Mouse (Mus musculus) heart, postnatal 25 days (tissue): Measurements from ENCODE around the gene Glul. TPM values are rescaled to one million over a fixed set of nuclear protein-coding genes. Genes with fewer than 3 reads are reported as not detected.
"Not testable (repeated sequence)": the region's sequence is repeated elsewhere in the genome, so short reads cannot be mapped to it uniquely, and the experiment has no call there.

Experiments used
- DNase-seq: peaks from one replicate; pipeline ENCODE4 v3.0.0; 2022; ENCODE audit warnings: low spot score
- intact Hi-C: fragments of 180-260 bp; cut with DNase I; formaldehyde crosslinking; loops from one replicate; pipeline ENCODE4 v1.15.1; 2025
- total RNA-seq, 2 experiments: library from RNA; stranded (reverse); gene quantifications; 2 replicates each; pipeline ENCODE4 v1.2.3; 2021

Gene Glul
- 100 to 1,000 TPM; 349 to 403 TPM for total RNA-seq

DNA sequence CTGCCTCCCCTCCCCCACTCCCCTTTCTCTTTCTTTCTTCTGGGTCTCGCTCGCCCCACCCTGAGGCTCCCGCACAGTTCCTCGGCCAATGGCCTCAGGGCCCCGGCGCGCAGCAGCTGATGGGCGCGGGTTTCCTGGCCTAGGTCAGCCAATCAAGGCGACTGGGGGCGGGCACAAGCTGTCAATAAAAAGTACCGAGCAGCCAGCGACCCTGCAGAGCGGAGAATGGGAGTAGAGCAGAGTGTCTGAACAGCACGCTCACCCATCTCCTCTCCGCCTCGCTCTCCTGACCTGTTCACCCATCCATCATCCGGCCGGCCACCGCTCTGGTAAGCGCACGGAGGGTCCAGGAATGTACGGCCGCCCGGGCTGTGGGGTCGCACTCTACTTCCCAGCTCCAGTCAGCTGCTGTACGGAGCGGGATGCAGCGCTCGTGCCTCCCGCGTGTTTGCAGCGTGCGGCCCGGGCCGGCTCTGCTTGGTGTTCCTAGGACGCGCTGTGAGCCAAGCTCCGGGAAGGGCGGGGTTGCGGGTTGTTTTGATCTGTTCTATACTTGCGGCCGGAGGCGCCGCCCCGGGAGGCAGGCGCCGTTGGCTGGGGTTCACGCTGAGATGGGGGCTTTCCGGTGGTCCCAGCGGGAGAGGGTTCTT lies at the start of gene Glul, which contains the start of gene Teddm2:
Glul (plus strand) TSS at position 214 of the 650 bp plus-strand sequence.
Teddm2 (minus strand) TSS at position 498 of the 650 bp plus-strand sequence.
- peak; percentile 96 for DNase-seq
- intact Hi-C loops = loop anchor here (2.0 kb wide), 2 partner anchors 19 to 133 kb away; no protein-coding TSS in a partner anchor

DNA sequence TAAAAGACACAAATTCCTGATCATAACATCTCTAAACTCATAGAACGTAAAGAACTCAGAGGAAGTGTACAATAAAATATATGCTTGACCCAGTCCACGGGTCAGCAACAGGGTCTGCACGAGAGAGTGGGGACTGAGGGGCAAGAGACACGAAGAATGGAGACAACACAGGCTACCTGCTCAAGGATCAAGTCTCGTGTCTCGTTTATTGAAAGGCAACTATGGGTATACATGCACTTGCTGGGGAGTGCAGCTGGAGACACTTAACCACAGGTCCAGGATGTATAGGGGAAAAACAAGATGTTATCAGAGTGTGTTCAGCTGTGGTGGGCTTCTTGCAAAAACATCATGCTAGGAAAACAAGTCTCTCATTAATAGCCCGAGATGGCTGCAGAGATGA lies 47.0 kb upstream of the Glul start:
- DNase-seq, intact Hi-C loops: not testable (repeated sequence)

DNA sequence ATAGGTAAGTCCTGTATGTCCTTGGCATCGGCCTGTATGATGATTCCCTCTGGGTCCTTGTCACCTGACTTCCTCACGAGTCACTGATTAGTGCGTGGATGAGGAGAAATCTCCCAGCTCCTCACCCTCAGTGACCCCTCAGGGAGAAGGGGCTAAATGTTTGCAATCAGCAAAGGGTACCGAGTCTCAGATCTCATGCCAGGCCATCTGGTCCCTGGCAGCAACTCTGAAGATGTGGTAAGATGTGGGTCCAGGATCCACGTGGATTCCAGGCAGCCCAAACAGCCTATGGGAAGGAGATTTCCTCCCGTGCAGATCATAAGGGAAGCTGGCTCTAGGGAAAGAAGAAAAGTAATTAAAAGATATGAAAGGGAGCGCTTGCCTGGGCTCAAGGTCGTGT lies 43.8 kb upstream of the Glul start:
- intact Hi-C loops = no loop called here
- DNase-seq = no peak

DNA sequence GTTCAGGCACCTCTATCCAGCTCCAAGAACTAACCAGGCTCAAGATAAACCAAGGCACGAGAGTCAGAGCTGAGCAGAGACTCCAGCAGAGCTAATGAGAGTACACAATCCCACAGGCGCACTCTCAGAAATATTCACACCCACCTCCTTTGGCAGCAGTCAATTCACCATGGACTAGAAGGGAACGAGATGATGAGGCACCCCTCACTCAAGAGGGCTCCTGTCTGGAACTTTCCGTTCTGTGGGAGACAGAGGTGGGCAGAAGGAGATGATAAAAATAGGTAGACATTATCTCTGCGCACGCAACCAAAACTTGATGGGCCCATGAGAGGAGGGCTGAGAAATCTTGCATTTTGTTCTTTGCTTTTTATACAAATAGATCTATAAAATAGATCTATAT lies 25.7 kb upstream of the Glul start, which contains the start of gene Teddm1b:
Teddm1b (plus strand) TSS at position 301 of the 400 bp plus-strand sequence.
- intact Hi-C loops = no loop called here
- DNase-seq = no peak

DNA sequence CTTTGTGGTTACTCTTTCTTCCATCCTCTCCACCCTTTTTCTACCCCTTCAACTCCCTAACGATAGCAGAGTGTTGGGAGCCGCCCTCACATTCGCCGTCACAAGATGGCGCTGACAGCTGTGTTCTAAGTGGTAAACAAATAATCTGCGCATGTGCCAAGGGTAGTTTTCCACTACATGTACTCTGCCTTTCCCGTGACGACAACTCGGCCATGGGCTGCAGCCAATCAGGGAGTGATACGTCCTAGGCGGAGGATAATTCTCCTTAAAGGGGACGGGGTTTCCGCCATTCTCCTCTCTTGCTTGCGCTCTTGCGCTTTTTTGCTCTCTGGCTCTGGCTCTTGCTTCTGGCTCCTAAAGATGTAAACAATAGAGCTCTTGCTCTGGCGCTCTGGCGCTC lies 19.4 kb upstream of the Glul start:
- intact Hi-C loops, DNase-seq: not testable (repeated sequence)

DNA sequence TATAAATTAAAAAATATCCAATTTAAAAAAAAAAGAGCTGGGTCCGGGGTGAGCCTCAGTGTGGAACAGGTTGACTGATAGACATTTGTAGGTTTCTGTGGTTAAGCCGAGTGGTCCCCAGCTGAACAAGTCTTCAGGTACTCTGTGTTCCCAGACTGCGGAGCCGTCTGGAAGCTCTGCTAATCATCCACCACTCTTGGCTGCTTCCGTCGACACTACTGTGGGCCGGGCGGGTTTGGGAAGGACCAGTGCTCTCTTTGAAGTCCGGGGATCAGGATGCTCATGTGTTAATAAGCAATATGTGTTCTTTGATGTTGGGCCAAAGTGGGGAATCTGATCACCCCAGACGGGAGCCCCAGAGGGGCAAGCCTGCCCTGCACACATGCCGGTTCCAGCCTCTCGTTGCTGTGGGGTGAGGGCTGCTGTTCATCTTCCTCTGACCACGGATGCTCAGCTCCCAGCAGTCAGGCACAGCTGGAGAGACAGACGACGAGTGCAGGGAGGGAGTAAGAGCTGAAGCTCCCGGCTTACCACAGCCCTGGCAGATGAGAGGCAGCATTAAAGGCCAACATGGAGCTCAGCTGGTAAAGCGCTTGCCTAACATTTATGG lies 13.6 kb upstream of the Glul start:
- intact Hi-C loops = no loop called here
- no peak for DNase-seq

DNA sequence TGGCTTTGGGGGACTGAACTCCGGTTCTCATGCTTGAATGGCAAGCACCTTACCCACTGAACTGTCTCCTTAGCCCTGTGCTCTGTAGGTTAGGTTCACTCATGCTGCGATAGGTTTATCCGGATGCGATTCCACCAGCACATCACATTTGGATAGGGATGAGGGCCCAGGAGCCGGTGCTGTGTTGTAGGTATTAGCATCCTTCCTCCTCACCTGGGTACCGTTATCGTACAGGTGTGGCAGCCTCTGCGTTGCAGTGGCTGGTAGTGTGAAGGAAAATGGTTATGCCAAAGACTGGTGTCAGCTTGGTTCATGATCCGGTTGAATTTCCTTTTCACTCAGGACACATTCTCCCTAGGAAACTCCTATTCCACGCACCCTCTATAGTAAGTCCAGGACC lies 9.6 kb upstream of the Glul start:
- intact Hi-C loops = loop anchor here (5.0 kb wide), 1 partner anchor 837 kb away; no protein-coding TSS in a partner anchor
- DNase-seq = no peak

DNA sequence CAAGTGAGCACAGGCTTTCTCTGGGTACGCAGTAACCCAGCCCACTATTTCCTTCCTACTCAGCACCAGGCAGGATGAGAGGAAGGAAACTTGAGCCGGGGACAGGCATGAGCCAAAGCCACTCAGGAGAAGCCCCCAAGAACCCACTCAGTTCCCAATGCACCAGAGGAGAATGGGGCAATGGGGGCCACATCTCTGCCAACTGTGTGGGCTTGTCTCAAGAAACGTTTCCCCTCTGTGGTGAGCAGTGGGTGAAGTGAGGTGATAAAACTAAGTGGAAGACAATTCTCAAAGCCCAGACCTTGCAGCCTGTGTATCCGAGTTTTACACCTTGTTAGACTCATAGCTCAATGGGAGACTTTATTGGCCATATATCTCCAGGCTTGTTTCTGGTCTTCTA lies 8.3 kb upstream of the Glul start, which contains the start of gene Teddm1a:
Teddm1a (plus strand) TSS at position 301 of the 400 bp plus-strand sequence.
- intact Hi-C loops = loop anchor here (5.0 kb wide), 1 partner anchor 836 kb away; no protein-coding TSS in a partner anchor

DNA sequence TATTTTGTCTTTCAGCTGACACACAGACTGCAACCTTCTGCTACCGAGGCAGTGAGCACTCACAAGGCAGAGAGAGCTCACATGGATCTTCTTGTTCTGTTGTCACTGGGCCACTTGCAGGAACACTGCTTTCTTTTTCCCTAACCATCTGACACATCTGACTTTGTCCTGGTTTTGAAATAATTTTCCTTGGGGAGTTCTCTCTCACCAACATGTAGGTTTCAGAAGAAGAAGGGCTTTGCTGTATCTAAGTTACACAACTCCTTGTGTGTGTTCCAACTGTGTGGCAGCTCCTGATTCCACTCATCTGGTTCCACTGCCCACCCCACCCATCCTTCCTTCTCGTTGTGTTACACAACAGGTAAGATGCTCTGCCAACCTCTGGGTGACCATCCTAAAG lies 6.0 kb upstream of the Glul start:
- intact Hi-C loops = loop anchor here (5.0 kb wide), 1 partner anchor 834 kb away; no protein-coding TSS in a partner anchor
- no peak for DNase-seq

More for the DNA sequence above, 8.3 kb upstream of the Glul start, which contains the start of gene Teddm1a:
- DNase-seq = no peak

DNA sequence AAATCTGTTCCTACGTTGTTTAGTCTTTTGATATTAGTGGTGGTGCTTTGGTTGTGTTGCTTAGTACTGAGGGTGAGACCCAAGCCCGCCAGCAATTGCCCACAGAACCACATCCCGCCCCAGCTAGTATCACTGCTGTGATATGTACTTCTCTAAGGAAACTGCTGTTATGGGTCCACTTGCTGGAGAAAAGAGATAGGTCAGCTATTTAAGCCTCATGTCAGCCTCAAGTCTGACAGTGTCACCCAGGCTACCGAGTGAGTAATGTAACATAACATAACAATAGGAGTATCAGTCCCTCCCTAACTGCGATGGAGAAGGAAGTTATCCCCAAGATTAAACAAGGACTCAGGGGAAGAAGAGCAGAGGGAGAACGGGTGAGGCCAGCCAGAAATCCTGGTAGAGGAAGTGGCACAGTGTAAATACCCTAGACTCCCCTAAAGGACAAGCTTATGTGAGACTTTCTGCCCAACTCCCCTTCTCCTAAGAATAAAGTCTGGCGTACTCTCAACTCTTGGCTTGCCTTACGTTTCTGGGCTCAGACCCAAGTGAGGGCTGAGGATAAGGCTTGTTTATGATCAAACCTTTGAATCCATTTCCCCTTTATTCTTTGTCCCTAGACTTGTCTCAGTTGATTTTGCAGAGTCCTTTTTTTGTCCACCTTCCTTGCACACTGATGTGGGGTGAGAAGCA lies 5.4 kb upstream of the Glul start:
- intact Hi-C loops = loop anchor here (5.0 kb wide), 1 partner anchor 833 kb away; no protein-coding TSS in a partner anchor
- DNase-seq = no peak

DNA sequence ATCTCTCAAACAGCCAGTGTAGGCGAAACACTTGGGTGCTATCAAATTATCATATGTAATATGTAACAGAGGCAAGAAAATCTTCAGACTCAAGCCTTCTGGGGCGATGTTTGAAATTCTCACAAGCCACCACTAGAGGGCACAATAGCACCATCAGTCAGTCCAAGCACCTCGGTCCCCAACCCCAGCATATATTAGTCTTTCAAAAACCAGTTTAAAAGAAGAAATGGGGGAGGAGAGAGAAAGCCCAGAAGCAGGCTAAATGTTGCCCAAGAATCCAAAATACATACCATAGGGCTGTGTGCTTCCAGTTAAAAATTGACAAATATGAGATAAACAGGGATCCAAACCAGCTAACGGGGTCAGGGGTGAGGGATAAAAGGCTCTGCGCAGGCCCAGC lies 4.8 kb upstream of the Glul start:
- intact Hi-C loops = loop anchor here (1.0 to 5.0 kb wide), 3 partner anchors 223 to 832 kb away; no protein-coding TSS in a partner anchor
- DNase-seq = no peak

DNA sequence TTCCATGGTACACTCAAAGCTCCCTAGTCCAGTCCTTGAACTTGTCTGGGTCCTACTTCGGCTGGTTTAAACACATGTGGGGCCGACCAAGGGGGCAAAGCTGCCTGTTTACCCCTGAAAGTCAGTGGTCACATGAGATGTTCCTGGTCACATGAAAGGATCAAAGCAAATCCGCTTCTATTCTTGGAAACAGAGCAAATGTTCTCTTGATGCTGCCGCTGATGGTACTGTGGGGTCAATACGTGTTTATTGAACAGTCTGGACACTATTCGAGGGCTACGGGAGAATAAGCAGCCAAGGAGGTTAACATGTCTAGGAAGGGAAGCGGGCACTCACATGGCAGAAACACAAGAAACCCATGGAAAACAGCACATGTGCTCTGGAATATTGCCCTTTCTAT lies 2.5 kb upstream of the Glul start:
- intact Hi-C loops = no loop called here
- no peak for DNase-seq

DNA sequence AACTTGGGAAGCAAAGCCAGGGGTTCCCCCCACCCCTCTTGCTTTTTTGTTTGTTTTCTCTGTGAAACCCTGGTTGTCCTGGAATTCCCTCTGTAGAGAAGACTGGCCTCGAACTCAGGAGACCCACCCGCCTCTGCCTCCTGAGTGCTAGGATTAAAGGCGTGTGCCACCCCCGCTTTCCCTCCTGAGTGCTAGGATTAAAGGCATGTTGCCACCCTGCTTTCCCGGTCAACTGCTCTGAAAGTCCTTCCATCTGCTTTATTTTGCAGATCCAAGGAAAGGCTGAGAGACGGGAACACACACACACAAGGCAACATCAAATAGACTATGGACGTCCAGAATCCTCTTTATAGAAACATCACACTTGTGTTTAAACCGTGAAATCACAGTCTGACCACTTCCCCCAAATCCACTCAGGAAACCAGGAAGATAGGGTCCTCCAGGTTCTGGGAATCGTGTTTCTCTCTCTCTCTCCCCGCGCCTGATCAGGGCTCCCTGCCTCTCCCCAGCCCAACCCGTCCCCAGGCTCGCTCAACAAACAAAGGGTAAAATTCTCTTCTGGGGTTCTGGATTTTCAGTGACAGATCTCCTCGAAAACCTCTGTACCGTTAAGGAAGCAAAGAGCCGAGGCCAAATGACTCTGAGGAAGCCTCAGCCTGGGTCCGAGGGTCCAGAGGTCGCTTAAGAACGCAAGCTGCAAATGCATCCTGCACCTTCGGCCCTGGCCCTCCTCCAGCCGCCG lies 584 bp upstream of the Glul start:
- no peak for DNase-seq
- intact Hi-C loops = no loop called here

DNA sequence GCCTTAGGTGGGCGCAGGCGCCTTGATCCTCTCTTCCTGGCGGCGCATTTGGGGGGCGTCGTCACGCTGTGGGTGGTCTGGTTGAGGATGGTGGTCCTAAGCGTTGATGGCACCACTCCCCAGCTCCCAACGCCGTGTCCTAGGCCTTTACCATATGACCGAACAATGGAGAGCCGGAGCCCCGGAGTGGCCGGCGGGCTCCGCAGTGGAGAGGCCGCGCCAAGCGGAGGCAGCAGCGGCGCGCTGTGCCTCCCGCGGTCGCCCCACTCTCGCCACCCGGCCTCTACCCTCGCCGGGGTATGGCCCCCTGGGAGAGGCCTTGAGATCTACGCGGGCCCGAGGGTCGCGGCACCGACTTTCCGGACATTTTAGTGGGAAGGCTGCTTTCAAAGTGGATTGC lies 637 bp downstream of the Glul start:
- DNase-seq = no peak
- intact Hi-C loops = loop anchor here (2.0 kb wide), 2 partner anchors 18 to 132 kb away; no protein-coding TSS in a partner anchor

DNA sequence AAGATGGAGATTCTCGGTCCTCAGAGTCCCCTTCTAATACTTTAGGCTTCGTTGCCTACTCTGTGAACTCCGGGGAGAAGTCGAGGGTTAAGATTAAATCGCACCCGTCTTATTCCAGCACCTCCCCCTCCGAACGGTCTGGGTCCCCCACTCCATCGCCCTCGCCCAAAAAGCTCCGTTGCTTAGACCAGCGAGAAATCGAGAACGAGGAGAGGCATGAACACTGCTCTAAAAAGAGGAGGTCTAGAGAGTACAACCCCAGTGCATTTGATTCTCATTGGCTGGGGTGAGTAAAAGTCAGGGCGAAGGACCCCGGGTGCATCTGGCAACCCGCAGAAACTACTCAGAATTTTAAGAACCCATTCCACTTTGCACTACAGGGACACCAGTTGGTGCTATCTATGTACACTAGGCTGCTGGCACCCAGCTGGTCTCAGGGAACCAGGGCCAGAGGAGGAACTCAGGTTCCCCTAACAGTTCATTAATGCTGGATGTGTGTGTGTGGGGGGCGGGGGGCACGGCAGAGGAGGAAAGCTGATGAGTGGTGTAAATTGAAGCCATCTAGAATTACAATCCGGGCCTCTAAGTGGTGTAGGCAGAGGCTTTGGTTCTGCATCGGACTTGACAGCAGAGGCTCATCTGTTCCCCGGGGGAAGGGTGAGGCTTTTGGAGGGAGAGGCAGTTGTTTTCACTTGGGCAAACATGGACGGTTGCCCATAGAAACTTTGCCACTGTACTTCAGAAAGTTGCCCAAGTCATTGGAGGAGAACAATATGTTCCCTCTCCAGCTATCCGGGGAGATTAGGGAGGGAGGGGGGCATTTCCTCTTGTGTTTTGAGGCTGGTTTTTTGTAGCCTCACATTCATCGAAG lies 1.4 kb downstream of the Glul start:
- peak; percentile 50 for DNase-seq
- intact Hi-C loops = loop anchor here (2.0 kb wide), 2 partner anchors 18 to 132 kb away; no protein-coding TSS in a partner anchor

DNA sequence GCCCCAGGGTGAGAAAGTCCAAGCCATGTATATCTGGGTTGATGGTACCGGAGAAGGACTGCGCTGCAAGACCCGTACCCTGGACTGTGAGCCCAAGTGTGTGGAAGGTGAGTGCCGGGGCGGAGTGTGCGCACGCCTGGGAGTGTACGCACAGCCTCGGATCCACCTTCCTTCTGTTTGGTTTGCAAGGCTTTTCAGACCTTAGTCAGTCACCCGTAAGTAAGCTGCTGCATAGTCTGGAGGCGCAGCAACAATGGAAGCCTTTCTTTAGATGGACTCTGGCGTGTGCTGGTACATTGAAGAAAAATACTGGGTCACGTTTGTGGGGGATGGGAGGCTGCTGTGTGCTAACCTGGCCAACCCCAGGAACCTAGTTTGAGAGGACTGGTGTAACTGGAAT lies 3.3 kb downstream of the Glul start:
- intact Hi-C loops = no loop called here
- no peak for DNase-seq

DNA sequence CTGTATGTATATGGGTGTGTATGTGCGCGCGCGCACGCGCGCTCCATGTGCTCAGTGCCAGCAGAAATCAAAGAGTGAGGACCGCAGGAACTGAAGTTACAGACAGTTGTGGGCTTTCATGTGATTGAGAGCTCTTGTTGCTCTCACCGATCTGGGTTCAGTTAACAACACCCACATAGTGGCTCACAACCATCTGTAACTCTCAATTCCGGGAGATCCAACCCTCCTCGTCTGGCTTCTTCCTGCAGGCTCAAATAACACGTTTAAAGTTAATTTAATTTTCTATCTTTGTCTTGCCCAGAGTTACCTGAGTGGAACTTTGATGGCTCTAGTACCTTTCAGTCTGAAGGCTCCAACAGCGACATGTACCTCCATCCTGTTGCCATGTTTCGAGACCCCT lies 4.5 kb downstream of the Glul start:
- intact Hi-C loops = no loop called here
- DNase-seq = no peak

DNA sequence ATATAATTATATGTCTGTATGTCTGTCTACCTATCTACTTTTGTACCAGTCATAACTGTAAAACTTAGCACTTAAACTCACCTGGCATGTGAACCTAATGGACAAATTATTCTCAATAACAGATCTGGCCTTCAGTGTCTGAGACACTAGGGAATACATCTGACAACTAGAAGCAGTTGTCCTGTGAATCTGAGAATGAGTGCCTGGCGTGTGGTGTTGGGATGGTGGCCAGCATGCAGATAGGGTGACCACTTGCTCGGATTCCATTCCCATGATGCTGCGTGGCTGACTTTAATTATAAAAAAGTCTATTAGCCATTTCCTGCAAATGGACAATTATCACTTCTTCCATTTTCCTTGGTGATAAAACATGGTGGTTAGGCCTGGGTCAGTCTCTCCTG lies 6.1 kb downstream of the Glul start:
- intact Hi-C loops = no loop called here
- no peak for DNase-seq

DNA sequence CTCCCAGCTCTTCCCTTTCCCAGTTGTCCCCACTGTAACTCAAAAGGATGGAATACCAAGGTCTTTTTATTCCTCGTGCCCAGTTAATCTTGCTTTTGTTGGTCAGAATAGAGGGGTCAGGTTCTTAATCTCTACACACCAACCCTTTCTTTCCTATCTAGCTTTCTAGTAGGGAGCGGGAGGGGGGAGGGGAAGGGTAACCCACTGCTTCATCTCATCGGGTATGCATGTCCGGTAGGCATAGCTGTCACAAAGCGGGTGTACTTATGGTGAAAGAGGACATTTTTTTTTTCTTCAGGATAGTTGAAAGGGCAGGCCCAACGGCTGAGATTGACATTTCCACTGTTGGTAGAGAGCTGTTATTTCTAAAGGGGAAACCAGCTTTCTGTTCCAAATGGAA lies 8.5 kb downstream of the Glul start:
- intact Hi-C loops = no loop called here
- DNase-seq = no peak
